Mouse (Mus musculus): ENCODE results near the gene 2010111I01Rik.
"Not testable (repeated sequence)": the region's sequence is repeated elsewhere in the genome, so short reads cannot be mapped to it uniquely, and the experiment has no call there.

Gene 2010111I01Rik

GRCm38 (mm10) chr13:62956776-62957175, 7.9 kb upstream of the 2010111I01Rik start:
- no peak for DNase-seq

- no peak for DNase-seq
These were observed 1.3 kb upstream of the 2010111I01Rik start for GRCm38 (mm10) chr13:62963358-62963757.

GRCm38 (mm10) chr13:62968223-62968622, 3.5 kb downstream of the 2010111I01Rik start:
- no peak for DNase-seq

GRCm38 (mm10) chr13:62970515-62971269, 6.0 kb downstream of the 2010111I01Rik start:
- DNase-seq = no peak

- no peak for DNase-seq
These were observed 7.7 kb downstream of the 2010111I01Rik start for GRCm38 (mm10) chr13:62972403-62972802.

- no peak for DNase-seq
These were observed 8.4 kb downstream of the 2010111I01Rik start for GRCm38 (mm10) chr13:62973111-62973510.

GRCm38 (mm10) chr13:62978104-62978503, 13.4 kb downstream of the 2010111I01Rik start:
- no peak for DNase-seq

GRCm38 (mm10) chr13:62978784-62979183, 14.1 kb downstream of the 2010111I01Rik start:
- DNase-seq = no peak

GRCm38 (mm10) chr13:62979215-62979614, 14.5 kb downstream of the 2010111I01Rik start:
- DNase-seq = no peak

- DNase-seq = no peak
These were observed 15.4 kb downstream of the 2010111I01Rik start for GRCm38 (mm10) chr13:62980131-62980530.

GRCm38 (mm10) chr13:62984485-62984884, 19.8 kb downstream of the 2010111I01Rik start:
- no peak for DNase-seq

GRCm38 (mm10) chr13:62989891-62990490, 25.3 kb downstream of the 2010111I01Rik start:
- no peak for DNase-seq

GRCm38 (mm10) chr13:62993543-62994477, 29.1 kb downstream of the 2010111I01Rik start:
- DNase-seq = no peak

GRCm38 (mm10) chr13:62996767-62997166, 32.1 kb downstream of the 2010111I01Rik start:
- no peak for DNase-seq

GRCm38 (mm10) chr13:63007491-63007890, 42.8 kb downstream of the 2010111I01Rik start:
- not testable (repeated sequence) for DNase-seq

GRCm38 (mm10) chr13:63010345-63011090, 45.8 kb downstream of the 2010111I01Rik start:
- no peak for DNase-seq

- DNase-seq = no peak
These were observed 49.7 kb downstream of the 2010111I01Rik start for GRCm38 (mm10) chr13:63014353-63014752.

GRCm38 (mm10) chr13:63015362-63015761, 50.7 kb downstream of the 2010111I01Rik start:
- DNase-seq = no peak

GRCm38 (mm10) chr13:63016056-63016455, 51.4 kb downstream of the 2010111I01Rik start:
- no peak for DNase-seq

- DNase-seq = no peak
These were observed 58.8 kb downstream of the 2010111I01Rik start for GRCm38 (mm10) chr13:63023243-63024217.

GRCm38 (mm10) chr13:63030023-63030422, 65.3 kb downstream of the 2010111I01Rik start:
- no peak for DNase-seq
